Mouse (Mus musculus): ENCODE data around the gene Acot2. TPM values are rescaled to one million over a fixed set of nuclear protein-coding genes. Genes with fewer than 3 reads are reported as not detected.

Acot2 gene
- polyA plus RNA-seq, 1 experiment from 2014 or later: 22.5 TPM

- H3K9ac ChIP-seq (ENCODE audit: low read depth, low read length): peak within 1 kb of the TSS; percentile 90
- H3K4me1 ChIP-seq (replicated peaks; ENCODE audit: control insufficient read depth, insufficient read depth, low read length): peaks cover 36% of the 10 kb centered on the region
- H3K27ac ChIP-seq (ENCODE audit: low read depth, low read length): peak within 1 kb of the TSS; percentile 80
- WGBS: 0% methylated on average over 37 of the region's 37 CpGs
- peak within 1 kb of the TSS; percentile 95 for H3K4me2 ChIP-seq
- DNase-seq (ENCODE audit: low spot score) (peak; percentile 83), ATAC-seq (replicated peaks; ENCODE audit: low FRiP score) (peak; percentile 90)
- peak within 1 kb of the TSS; percentile 93 for H3K4me3 ChIP-seq (ENCODE audit: low read depth, low read length)
- H3K36me3 ChIP-seq (ENCODE audit: control insufficient read depth, insufficient read depth, low read length): peaks cover 8% of the 10 kb centered on the region; the same call in 1 of the 2 replicates
- H3K27me3 ChIP-seq (replicated peaks; ENCODE audit: control insufficient read depth, insufficient read depth, low read length): no peaks in the 10 kb centered on the region
- no peaks in the 10 kb centered on the region for H3K9me3 ChIP-seq (ENCODE audit: control insufficient read depth, low read length)
Measured at GRCm38 (mm10) chr12:83950493-83950839, 37.2 kb upstream of the Acot2 start, which contains the start of gene Riox1. Gene Riox1 (plus strand): TSS chr12:83950608.

- Histone ChIP-seq H3K9ac (ENCODE audit: low read depth, low read length) (peak overlapping the region; percentile 90), H3K27me3 (replicated peaks; ENCODE audit: control insufficient read depth, insufficient read depth, low read length) (no peaks in the 10 kb centered on the region), H3K9me3 (ENCODE audit: control insufficient read depth, low read length) (no peaks in the 10 kb centered on the region), H3K4me3 (ENCODE audit: low read depth, low read length) (peak overlapping the region; percentile 93), H3K36me3 (ENCODE audit: control insufficient read depth, insufficient read depth, low read length) (peaks cover 8% of the 10 kb centered on the region; the same call in 1 of the 2 replicates), H3K4me2 (peak overlapping the region; percentile 95), H3K27ac (ENCODE audit: low read depth, low read length) (peak overlapping the region; percentile 80), H3K4me1 (replicated peaks; ENCODE audit: control insufficient read depth, insufficient read depth, low read length) (peaks cover 36% of the 10 kb centered on the region)
- ATAC-seq (replicated peaks; ENCODE audit: low FRiP score) (peak; percentile 44), DNase-seq (ENCODE audit: low spot score) (peak; percentile 68)
- WGBS: under 1% methylated on average over 103 of the region's 116 CpGs
Measured at GRCm38 (mm10) chr12:83950840-83951701, 36.6 kb upstream of the Acot2 start.

GRCm38 (mm10) chr12:83951711-83952575 lies 35.7 kb upstream of the Acot2 start:
- Histone ChIP-seq H3K4me2 (peak overlapping the region; percentile 95), H3K4me3 (ENCODE audit: low read depth, low read length) (peak overlapping the region; percentile 93), H3K4me1 (replicated peaks; ENCODE audit: control insufficient read depth, insufficient read depth, low read length) (peaks cover 35% of the 10 kb centered on the region), H3K9ac (ENCODE audit: low read depth, low read length) (peak overlapping the region; percentile 90), H3K36me3 (ENCODE audit: control insufficient read depth, insufficient read depth, low read length) (peaks cover 8% of the 10 kb centered on the region; the same call in 1 of the 2 replicates), H3K9me3 (ENCODE audit: control insufficient read depth, low read length) (no peaks in the 10 kb centered on the region), H3K27ac (ENCODE audit: low read depth, low read length) (no peak overlapping the region), H3K27me3 (replicated peaks; ENCODE audit: control insufficient read depth, insufficient read depth, low read length) (no peaks in the 10 kb centered on the region)
- DNase-seq (ENCODE audit: low spot score) (no peak), ATAC-seq (replicated peaks; ENCODE audit: low FRiP score) (no peak; the same call in 1 of the 2 replicates)
- WGBS: 37% methylated on average over 32 of the region's 32 CpGs

- 92% methylated on average over 9 of the region's 9 CpGs for WGBS
- H3K27ac ChIP-seq (ENCODE audit: low read depth, low read length): no peak overlapping the region
- no peaks in the 10 kb centered on the region for H3K9me3 ChIP-seq (ENCODE audit: control insufficient read depth, low read length)
- H3K4me3 ChIP-seq (ENCODE audit: low read depth, low read length): no peak overlapping the region
- H3K36me3 ChIP-seq (ENCODE audit: control insufficient read depth, insufficient read depth, low read length): peaks cover under 1% of the 10 kb centered on the region; the same call in 1 of the 2 replicates
- no peaks in the 10 kb centered on the region for H3K27me3 ChIP-seq (replicated peaks; ENCODE audit: control insufficient read depth, insufficient read depth, low read length)
- DNase-seq (ENCODE audit: low spot score): no peak
- H3K4me1 ChIP-seq (replicated peaks; ENCODE audit: control insufficient read depth, insufficient read depth, low read length): peaks cover 5% of the 10 kb centered on the region; the same call in 1 of the 2 replicates
- H3K9ac ChIP-seq (ENCODE audit: low read depth, low read length): no peak overlapping the region
- no peak for ATAC-seq (replicated peaks; ENCODE audit: low FRiP score)
- no peak overlapping the region for H3K4me2 ChIP-seq
Measured at GRCm38 (mm10) chr12:83958278-83958677, 29.4 kb upstream of the Acot2 start.

GRCm38 (mm10) chr12:83965235-83965634 lies 22.4 kb upstream of the Acot2 start:
- no peak overlapping the region for H3K9ac ChIP-seq (ENCODE audit: low read depth, low read length)
- H3K36me3 ChIP-seq (ENCODE audit: control insufficient read depth, insufficient read depth, low read length): no peaks in the 10 kb centered on the region
- 79% methylated on average over 7 of the region's 7 CpGs for WGBS
- H3K4me1 ChIP-seq (replicated peaks; ENCODE audit: control insufficient read depth, insufficient read depth, low read length): no peaks in the 10 kb centered on the region
- no peak for ATAC-seq (replicated peaks; ENCODE audit: low FRiP score)
- no peak overlapping the region for H3K27ac ChIP-seq (ENCODE audit: low read depth, low read length)
- H3K9me3 ChIP-seq (ENCODE audit: control insufficient read depth, low read length): no peaks in the 10 kb centered on the region
- H3K4me2 ChIP-seq: no peak overlapping the region
- no peak for DNase-seq (ENCODE audit: low spot score)
- H3K4me3 ChIP-seq (ENCODE audit: low read depth, low read length): no peak overlapping the region
- no peaks in the 10 kb centered on the region for H3K27me3 ChIP-seq (replicated peaks; ENCODE audit: control insufficient read depth, insufficient read depth, low read length)

- Histone ChIP-seq H3K4me1 (replicated peaks; ENCODE audit: control insufficient read depth, insufficient read depth, low read length) (no peaks in the 10 kb centered on the region), H3K4me2 (no peak overlapping the region), H3K4me3 (ENCODE audit: low read depth, low read length) (no peak overlapping the region), H3K27ac (ENCODE audit: low read depth, low read length) (no peak overlapping the region), H3K27me3 (replicated peaks; ENCODE audit: control insufficient read depth, insufficient read depth, low read length) (no peaks in the 10 kb centered on the region), H3K9ac (ENCODE audit: low read depth, low read length) (no peak overlapping the region), H3K36me3 (ENCODE audit: control insufficient read depth, insufficient read depth, low read length) (no peaks in the 10 kb centered on the region), H3K9me3 (ENCODE audit: control insufficient read depth, low read length) (no peaks in the 10 kb centered on the region)
- 53% methylated on average over 2 of the region's 2 CpGs for WGBS
- no peak for DNase-seq (ENCODE audit: low spot score)
- ATAC-seq (replicated peaks; ENCODE audit: low FRiP score): no peak
Measured at GRCm38 (mm10) chr12:83972117-83972516, 15.5 kb upstream of the Acot2 start.

- no peaks in the 10 kb centered on the region for H3K4me1 ChIP-seq (replicated peaks; ENCODE audit: control insufficient read depth, insufficient read depth, low read length)
- WGBS: 79% methylated on average over 6 of the region's 6 CpGs
- no peak for DNase-seq (ENCODE audit: low spot score)
- H3K4me3 ChIP-seq (ENCODE audit: low read depth, low read length): no peak overlapping the region
- no peak overlapping the region for H3K4me2 ChIP-seq
- H3K27ac ChIP-seq (ENCODE audit: low read depth, low read length): no peak overlapping the region
- H3K9me3 ChIP-seq (ENCODE audit: control insufficient read depth, low read length): no peaks in the 10 kb centered on the region
- H3K27me3 ChIP-seq (replicated peaks; ENCODE audit: control insufficient read depth, insufficient read depth, low read length): no peaks in the 10 kb centered on the region
- ATAC-seq (replicated peaks; ENCODE audit: low FRiP score): no peak
- no peaks in the 10 kb centered on the region for H3K36me3 ChIP-seq (ENCODE audit: control insufficient read depth, insufficient read depth, low read length)
- H3K9ac ChIP-seq (ENCODE audit: low read depth, low read length): no peak overlapping the region
Measured at GRCm38 (mm10) chr12:83978862-83979261, 8.8 kb upstream of the Acot2 start.

- H3K4me1 ChIP-seq (replicated peaks; ENCODE audit: control insufficient read depth, insufficient read depth, low read length): peaks cover under 1% of the 10 kb centered on the region; the same call in 1 of the 2 replicates
- H3K27ac ChIP-seq (ENCODE audit: low read depth, low read length): no peak overlapping the region
- no peaks in the 10 kb centered on the region for H3K9me3 ChIP-seq (ENCODE audit: control insufficient read depth, low read length)
- H3K36me3 ChIP-seq (ENCODE audit: control insufficient read depth, insufficient read depth, low read length): no peaks in the 10 kb centered on the region
- ATAC-seq (replicated peaks; ENCODE audit: low FRiP score): no peak
- no peak overlapping the region for H3K4me3 ChIP-seq (ENCODE audit: low read depth, low read length)
- H3K27me3 ChIP-seq (replicated peaks; ENCODE audit: control insufficient read depth, insufficient read depth, low read length): no peaks in the 10 kb centered on the region
- H3K4me2 ChIP-seq: no peak overlapping the region
- WGBS: 85% methylated on average over 4 of the region's 4 CpGs
- DNase-seq (ENCODE audit: low spot score): no peak
- no peak overlapping the region for H3K9ac ChIP-seq (ENCODE audit: low read depth, low read length)
Measured at GRCm38 (mm10) chr12:83981615-83982014, 6.0 kb upstream of the Acot2 start.

Measured in liver, embryonic 11.5 days (tissue).